Mouse (Mus musculus): ENCODE results near the gene Hist1h2ac.
"Not testable (repeated sequence)": the region's sequence is repeated elsewhere in the genome, so short reads cannot be mapped to it uniquely, and the experiment has no call there.

Hist1h2ac gene

GRCm38 (mm10) chr13:23700786-23701520 lies 17.2 kb upstream of the Hist1h2ac start:
- DNase-seq (ENCODE audit: low spot score in 2 of 2) = peak in 1 of 2 experiments; percentile 66

- no peak for DNase-seq (ENCODE audit: low spot score in 2 of 2)
These were observed 16.0 kb upstream of the Hist1h2ac start for GRCm38 (mm10) chr13:23699767-23700166.

- no peak for DNase-seq (ENCODE audit: low spot score in 2 of 2)
These were observed 15.2 kb upstream of the Hist1h2ac start for GRCm38 (mm10) chr13:23698996-23699395.

DNA sequence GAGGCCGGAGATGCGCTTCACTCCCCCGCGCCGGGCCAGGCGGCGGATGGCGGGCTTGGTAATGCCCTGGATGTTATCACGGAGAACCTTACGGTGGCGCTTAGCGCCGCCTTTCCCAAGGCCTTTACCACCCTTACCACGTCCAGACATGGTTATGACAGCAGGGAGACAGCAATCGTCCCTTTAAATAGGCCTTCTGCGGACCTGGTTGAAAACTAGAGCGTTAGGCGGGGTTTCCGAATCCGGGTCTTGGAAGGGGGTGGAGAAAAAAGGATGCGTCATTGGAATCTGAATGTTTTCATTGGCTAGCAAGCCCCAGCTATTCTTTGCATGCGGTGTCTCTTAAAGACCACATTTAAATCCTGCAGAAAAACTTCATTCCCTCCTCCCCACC lies 14.5 kb upstream of the Hist1h2ac start, which contains the start of gene Hist1h4c:
Gene Hist1h4c, minus strand, starts transcription at position 155 of the 394 bp plus-strand sequence.
- DNase-seq (ENCODE audit: low spot score in 2 of 2) = peak; percentile 97

- DNase-seq (ENCODE audit: low spot score in 2 of 2) = no peak
These were observed 13.9 kb upstream of the Hist1h2ac start for GRCm38 (mm10) chr13:23697491-23698299.

DNA sequence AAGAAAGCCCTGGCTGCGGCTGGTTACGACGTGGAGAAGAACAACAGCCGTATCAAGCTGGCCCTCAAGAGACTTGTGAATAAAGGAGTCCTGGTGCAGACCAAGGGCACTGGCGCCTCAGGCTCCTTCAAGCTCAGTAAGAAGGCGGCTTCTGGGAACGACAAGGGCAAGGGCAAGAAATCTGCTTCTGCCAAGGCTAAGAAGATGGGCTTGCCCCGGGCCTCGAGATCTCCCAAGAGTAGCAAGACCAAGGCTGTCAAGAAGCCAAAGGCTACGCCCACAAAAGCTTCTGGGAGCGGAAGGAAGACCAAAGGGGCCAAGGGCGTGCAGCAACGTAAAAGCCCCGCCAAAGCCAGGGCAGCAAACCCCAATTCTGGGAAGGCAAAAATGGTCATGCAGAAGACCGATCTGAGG lies 12.3 kb upstream of the Hist1h2ac start:
- no peak for DNase-seq (ENCODE audit: low spot score in 2 of 2)

- DNase-seq (ENCODE audit: low spot score in 2 of 2) = no peak
These were observed 11.8 kb upstream of the Hist1h2ac start, which contains the start of gene Hist1h1t for GRCm38 (mm10) chr13:23695514-23695913. TSS of gene Hist1h1t (plus strand) at chr13:23695814.

DNA sequence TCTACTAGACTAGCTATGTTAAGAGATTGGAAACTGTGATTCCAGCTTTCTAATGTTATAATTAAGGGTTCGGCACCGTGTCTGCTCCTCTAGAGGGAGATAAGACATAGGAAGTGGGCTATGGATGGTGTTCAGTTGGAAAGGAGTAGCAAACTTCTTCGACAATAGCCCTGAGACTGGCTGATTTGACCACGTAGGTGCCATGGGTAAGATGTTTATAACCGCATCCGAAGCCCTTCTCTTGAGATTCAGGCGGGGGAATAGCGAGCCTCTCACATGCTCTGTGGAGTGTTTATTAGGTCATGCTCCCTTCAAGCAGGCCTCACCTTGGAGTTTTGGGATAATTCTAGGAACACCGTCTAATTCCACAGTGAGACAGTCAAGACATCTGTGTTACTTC lies 11.2 kb upstream of the Hist1h2ac start:
- DNase-seq (ENCODE audit: low spot score in 2 of 2) = no peak

- DNase-seq (ENCODE audit: low spot score in 2 of 2) = no peak
These were observed 10.2 kb upstream of the Hist1h2ac start for GRCm38 (mm10) chr13:23693856-23694440.

GRCm38 (mm10) chr13:23689459-23689858 lies 5.7 kb upstream of the Hist1h2ac start:
- no peak for DNase-seq (ENCODE audit: low spot score in 2 of 2)

- no peak for DNase-seq (ENCODE audit: low spot score in 2 of 2)
These were observed 5.2 kb upstream of the Hist1h2ac start for GRCm38 (mm10) chr13:23688956-23689355.

- no peak for DNase-seq (ENCODE audit: low spot score in 2 of 2)
These were observed 4.2 kb upstream of the Hist1h2ac start for GRCm38 (mm10) chr13:23687907-23688306.

GRCm38 (mm10) chr13:23687181-23687580 lies 3.4 kb upstream of the Hist1h2ac start:
- no peak for DNase-seq (ENCODE audit: low spot score in 2 of 2)

- no peak for DNase-seq (ENCODE audit: low spot score in 2 of 2)
These were observed 2.2 kb upstream of the Hist1h2ac start for GRCm38 (mm10) chr13:23685966-23686365.

GRCm38 (mm10) chr13:23685121-23685861 lies 1.5 kb upstream of the Hist1h2ac start:
- DNase-seq (ENCODE audit: low spot score in 2 of 2) = no peak

DNA sequence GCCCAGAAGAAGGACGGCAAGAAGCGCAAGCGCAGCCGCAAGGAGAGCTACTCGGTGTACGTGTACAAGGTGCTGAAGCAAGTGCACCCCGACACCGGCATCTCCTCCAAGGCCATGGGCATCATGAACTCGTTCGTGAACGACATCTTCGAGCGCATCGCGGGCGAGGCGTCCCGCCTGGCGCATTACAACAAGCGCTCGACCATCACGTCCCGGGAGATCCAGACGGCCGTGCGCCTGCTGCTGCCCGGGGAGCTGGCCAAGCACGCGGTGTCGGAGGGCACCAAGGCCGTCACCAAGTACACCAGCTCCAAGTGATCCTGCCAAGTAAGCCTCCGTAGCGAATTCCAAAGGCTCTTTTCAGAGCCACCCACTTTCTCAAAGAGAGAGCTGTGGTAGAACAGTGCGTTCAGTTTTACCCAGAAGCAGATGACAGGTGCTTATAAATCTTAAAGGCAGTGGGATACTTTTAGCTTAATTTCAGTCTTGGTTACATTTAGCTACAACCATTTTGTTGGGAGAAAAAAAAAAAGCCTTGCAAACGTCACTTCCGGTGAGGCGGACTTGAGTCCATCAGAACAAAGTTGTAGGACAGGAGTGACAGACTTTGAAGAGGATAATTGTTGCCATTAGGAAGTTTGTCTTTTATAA lies 672 bp upstream of the Hist1h2ac start:
- not testable (repeated sequence) for DNase-seq (ENCODE audit: low spot score in 2 of 2)

DNA sequence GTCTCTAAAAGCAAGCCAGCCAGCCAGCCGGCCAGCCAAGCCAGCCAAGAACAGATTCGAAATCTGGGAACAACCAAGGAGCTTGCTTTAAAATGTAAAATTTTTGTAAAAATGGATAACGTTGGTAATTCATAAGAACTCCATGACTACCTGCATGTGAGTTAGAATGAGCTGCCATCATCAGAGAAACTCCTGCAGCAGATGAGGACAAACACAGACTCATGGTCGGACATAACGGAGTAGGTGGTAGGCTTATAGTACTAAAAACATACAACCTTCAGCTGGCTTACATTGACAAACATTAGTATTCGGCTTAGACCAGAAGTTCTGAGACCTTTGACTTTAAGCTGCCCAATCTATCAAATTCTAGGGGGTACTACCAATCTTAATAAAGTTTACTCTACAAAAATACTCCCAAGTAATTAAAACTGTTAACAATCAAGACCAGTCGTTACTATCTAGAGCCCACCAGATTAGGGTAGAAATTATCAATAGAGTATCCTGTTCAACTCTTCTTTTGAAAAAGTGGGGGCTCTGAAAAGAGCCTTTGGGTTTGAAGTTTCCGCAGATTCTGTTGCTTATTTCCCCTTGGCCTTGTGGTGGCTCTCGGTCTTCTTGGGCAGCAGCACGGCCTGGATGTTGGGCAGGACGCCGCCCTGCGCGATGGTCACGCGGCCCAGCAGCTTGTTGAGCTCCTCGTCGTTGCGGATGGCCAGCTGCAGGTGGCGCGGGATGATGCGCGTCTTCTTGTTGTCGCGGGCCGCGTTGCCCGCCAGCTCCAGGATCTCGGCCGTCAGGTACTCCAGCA lies 597 bp downstream of the Hist1h2ac start:
- DNase-seq (ENCODE audit: low spot score in 2 of 2) = not testable (repeated sequence)

- no peak for DNase-seq (ENCODE audit: low spot score in 2 of 2)
These were observed 1.2 kb downstream of the Hist1h2ac start for GRCm38 (mm10) chr13:23682623-23682946.

GRCm38 (mm10) chr13:23681990-23682582 lies 1.7 kb downstream of the Hist1h2ac start:
- no peak for DNase-seq (ENCODE audit: low spot score in 2 of 2)

DNA sequence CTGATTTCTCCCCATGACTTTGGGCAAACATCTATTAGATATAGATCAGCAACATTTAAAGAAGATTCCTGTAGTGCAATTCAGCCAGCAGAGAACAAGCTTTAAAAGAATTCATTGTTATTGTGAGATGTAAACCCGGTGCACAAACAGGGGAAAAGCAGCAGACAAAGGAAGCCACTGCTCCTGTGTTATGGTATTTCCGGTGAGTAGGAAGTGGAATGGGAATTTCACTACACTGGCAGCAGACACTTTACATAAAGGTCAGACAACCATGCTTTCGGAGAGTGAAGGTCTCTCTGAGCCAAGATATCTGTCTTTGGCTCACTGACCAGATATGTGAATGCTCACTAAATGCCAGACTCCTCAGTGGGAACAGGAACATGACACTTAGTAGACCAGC lies 21.2 kb downstream of the Hist1h2ac start:
- DNase-seq (ENCODE audit: low spot score in 2 of 2) = no peak
